Mouse (Mus musculus) olfactory bulb, adult 2 months (tissue): ENCODE data around the gene Pgm5.

Experiments
- CTCF ChIP-seq: fragments of 200-500 bp; IDR thresholded peaks from 2 replicates; pipeline ENCODE4 v1.5.1; 2012; ENCODE audit warnings: low read depth, mild to moderate bottlenecking, low read length, moderate library complexity; ENCODE audit not compliant: insufficient read depth
- POLR2A ChIP-seq: fragments of 200-500 bp; IDR thresholded peaks from 2 replicates; pipeline ENCODE4 v1.6.1; 2012; ENCODE audit warnings: mild to moderate bottlenecking, low read depth, low read length, moderate library complexity; ENCODE audit not compliant: insufficient read depth

GRCm38 (mm10) chr19:24797606-24798005 lies 64.0 kb downstream of the Pgm5 start:
- TF ChIP-seq CTCF (no peak), POLR2A (no peak)
